Mouse (Mus musculus) erythroblast, embryonic 14.5 days (primary cell): ENCODE measurements around the gene Hs3st4.

ENCODE experiments used
- GATA1 ChIP-seq: IDR thresholded peaks from 2 replicates; pipeline ENCODE4 v1.6.1; 2012; ENCODE audit warnings: low read length, inconsistent platforms, mixed read lengths
- TAL1 ChIP-seq: IDR thresholded peaks from 3 replicates; pipeline ENCODE4 v1.6.1; 2012; ENCODE audit warnings: low read length, inconsistent platforms, mixed read lengths

- TF ChIP-seq GATA1 (no peak), TAL1 (no peak)
Measured at GRCm38 (mm10) chr7:124180926-124181325, 198.3 kb downstream of the Hs3st4 start.
